Mouse (Mus musculus): ENCODE data around the gene Lrrc10. TPM values are rescaled to one million over a fixed set of nuclear protein-coding genes. Genes with fewer than 3 reads are reported as not detected.

The Lrrc10 gene
- total RNA-seq, 1 experiment: 0.27 TPM

GRCm38 (mm10) chr10:117064076-117064475, 18.9 kb downstream of the Lrrc10 start:
- Histone ChIP-seq H3K4me1 (ENCODE audit: control insufficient read depth in 2 of 2, insufficient read depth in 2 of 2, low read length in 2 of 2, poor library complexity in 1 of 2) (no peaks in the 10 kb centered on the region; a peak in 1 of 4 replicates), H3K9ac (ENCODE audit: insufficient read depth, low read depth, low read length, poor library complexity, severe bottlenecking) (peak overlapping the region; percentile 61; the same call in 1 of the 2 replicates), H3K36me3 (ENCODE audit: control insufficient read depth, insufficient read depth, low read length, poor library complexity, severe bottlenecking) (peaks cover 25% of the 10 kb centered on the region), H3K9me3 (ENCODE audit: control insufficient read depth, insufficient read depth, low read depth, low read length) (no peaks in the 10 kb centered on the region), H3K4me3 (ENCODE audit: insufficient read depth in 1 of 2, low read depth in 1 of 2, low read length in 2 of 2, poor library complexity in 1 of 2, severe bottlenecking in 1 of 2) (peak overlapping the region; percentile 27 to 76; a peak in 3 of 4 replicates), H3K27ac (ENCODE audit: insufficient read depth, low read depth, low read length, poor library complexity, severe bottlenecking) (no peak overlapping the region)
- no peak for DNase-seq (ENCODE audit: low read depth, low spot score)
- TF ChIP-seq CHD2 (IDR thresholded peaks at IDR 0.05; ENCODE audit: low read depth, low read length) (no peak), MAFK (IDR thresholded peaks at IDR 0.05; ENCODE audit: insufficient read depth, low read depth, low read length) (no peak), ZNF384 (IDR thresholded peaks at IDR 0.05; ENCODE audit: low read depth, low read length) (no peak), HCFC1 (IDR thresholded peaks at IDR 0.05; ENCODE audit: borderline replicate concordance, insufficient read depth, low read length) (no peak), ZC3H11A (IDR thresholded peaks at IDR 0.05; ENCODE audit: borderline replicate concordance, low read depth, low read length) (no peak)
- in situ Hi-C loops (cut with MboI; ENCODE audit: low sequenced_read_pairs in 2 of 2, unreplicated experiment in 2 of 2): loop anchor here in 1 of 2 experiments (25.0 kb wide), 1 partner anchor 1652 kb away; no protein-coding TSS in a partner anchor

GRCm38 (mm10) chr10:117069109-117069508, 24.0 kb downstream of the Lrrc10 start:
- Histone ChIP-seq H3K9me3 (ENCODE audit: control insufficient read depth, insufficient read depth, low read depth, low read length) (no peaks in the 10 kb centered on the region), H3K4me1 (ENCODE audit: control insufficient read depth in 2 of 2, insufficient read depth in 2 of 2, low read length in 2 of 2, poor library complexity in 1 of 2) (no peaks in the 10 kb centered on the region), H3K9ac (ENCODE audit: insufficient read depth, low read depth, low read length, poor library complexity, severe bottlenecking) (no peak overlapping the region), H3K4me3 (ENCODE audit: insufficient read depth in 1 of 2, low read depth in 1 of 2, low read length in 2 of 2, poor library complexity in 1 of 2, severe bottlenecking in 1 of 2) (no peak overlapping the region), H3K27ac (ENCODE audit: insufficient read depth, low read depth, low read length, poor library complexity, severe bottlenecking) (no peak overlapping the region), H3K36me3 (ENCODE audit: control insufficient read depth, insufficient read depth, low read length, poor library complexity, severe bottlenecking) (peaks cover 6% of the 10 kb centered on the region)
- in situ Hi-C loops (cut with MboI; ENCODE audit: low sequenced_read_pairs in 2 of 2, unreplicated experiment in 2 of 2): loop anchor here in 1 of 2 experiments (25.0 kb wide), 1 partner anchor 1657 kb away; no protein-coding TSS in a partner anchor
- TF ChIP-seq CHD2 (IDR thresholded peaks at IDR 0.05; ENCODE audit: low read depth, low read length) (no peak), MAFK (IDR thresholded peaks at IDR 0.05; ENCODE audit: insufficient read depth, low read depth, low read length) (no peak), ZC3H11A (IDR thresholded peaks at IDR 0.05; ENCODE audit: borderline replicate concordance, low read depth, low read length) (no peak), HCFC1 (IDR thresholded peaks at IDR 0.05; ENCODE audit: borderline replicate concordance, insufficient read depth, low read length) (no peak), ZNF384 (IDR thresholded peaks at IDR 0.05; ENCODE audit: low read depth, low read length) (no peak)
- peak; percentile 39 for DNase-seq (ENCODE audit: low read depth, low spot score)

GRCm38 (mm10) chr10:117072191-117072888, 27.2 kb downstream of the Lrrc10 start:
- DNase-seq (ENCODE audit: low read depth, low spot score): no peak
- H3K9me3 ChIP-seq (ENCODE audit: control insufficient read depth, insufficient read depth, low read depth, low read length): no peaks in the 10 kb centered on the region
- in situ Hi-C loops (cut with MboI; ENCODE audit: low sequenced_read_pairs in 2 of 2, unreplicated experiment in 2 of 2): loop anchor here in 1 of 2 experiments (25.0 kb wide), 1 partner anchor 1660 kb away; no protein-coding TSS in a partner anchor
- H3K9ac ChIP-seq (ENCODE audit: insufficient read depth, low read depth, low read length, poor library complexity, severe bottlenecking): no peak overlapping the region
- TF ChIP-seq ZC3H11A (IDR thresholded peaks at IDR 0.05; ENCODE audit: borderline replicate concordance, low read depth, low read length) (no peak), CHD2 (IDR thresholded peaks at IDR 0.05; ENCODE audit: low read depth, low read length) (no peak), MAFK (IDR thresholded peaks at IDR 0.05; ENCODE audit: insufficient read depth, low read depth, low read length) (no peak), HCFC1 (IDR thresholded peaks at IDR 0.05; ENCODE audit: borderline replicate concordance, insufficient read depth, low read length) (no peak), ZNF384 (IDR thresholded peaks at IDR 0.05; ENCODE audit: low read depth, low read length) (no peak)
- H3K4me3 ChIP-seq (ENCODE audit: insufficient read depth in 1 of 2, low read depth in 1 of 2, low read length in 2 of 2, poor library complexity in 1 of 2, severe bottlenecking in 1 of 2): no peak overlapping the region
- H3K36me3 ChIP-seq (ENCODE audit: control insufficient read depth, insufficient read depth, low read length, poor library complexity, severe bottlenecking): peaks cover 18% of the 10 kb centered on the region
- no peak overlapping the region for H3K27ac ChIP-seq (ENCODE audit: insufficient read depth, low read depth, low read length, poor library complexity, severe bottlenecking)
- no peaks in the 10 kb centered on the region for H3K4me1 ChIP-seq (ENCODE audit: control insufficient read depth in 2 of 2, insufficient read depth in 2 of 2, low read length in 2 of 2, poor library complexity in 1 of 2)

- no peaks in the 10 kb centered on the region for H3K4me1 ChIP-seq (ENCODE audit: control insufficient read depth in 2 of 2, insufficient read depth in 2 of 2, low read length in 2 of 2, poor library complexity in 1 of 2)
- no peak overlapping the region for H3K9ac ChIP-seq (ENCODE audit: insufficient read depth, low read depth, low read length, poor library complexity, severe bottlenecking)
- no peak for DNase-seq (ENCODE audit: low read depth, low spot score)
- H3K9me3 ChIP-seq (ENCODE audit: control insufficient read depth, insufficient read depth, low read depth, low read length): no peaks in the 10 kb centered on the region
- H3K27ac ChIP-seq (ENCODE audit: insufficient read depth, low read depth, low read length, poor library complexity, severe bottlenecking): no peak overlapping the region
- H3K4me3 ChIP-seq (ENCODE audit: insufficient read depth in 1 of 2, low read depth in 1 of 2, low read length in 2 of 2, poor library complexity in 1 of 2, severe bottlenecking in 1 of 2): no peak overlapping the region
- TF ChIP-seq MAFK (IDR thresholded peaks at IDR 0.05; ENCODE audit: insufficient read depth, low read depth, low read length): no peak
- TF ChIP-seq CHD2 (IDR thresholded peaks at IDR 0.05; ENCODE audit: low read depth, low read length): no peak
- TF ChIP-seq ZC3H11A (IDR thresholded peaks at IDR 0.05; ENCODE audit: borderline replicate concordance, low read depth, low read length): no peak
- no peak for TF ChIP-seq HCFC1 (IDR thresholded peaks at IDR 0.05; ENCODE audit: borderline replicate concordance, insufficient read depth, low read length)
- TF ChIP-seq ZNF384 (IDR thresholded peaks at IDR 0.05; ENCODE audit: low read depth, low read length): no peak
- in situ Hi-C loops (cut with MboI; ENCODE audit: low sequenced_read_pairs in 2 of 2, unreplicated experiment in 2 of 2): loop anchor here in 1 of 2 experiments (25.0 kb wide), 1 partner anchor 1661 kb away; no protein-coding TSS in a partner anchor
- H3K36me3 ChIP-seq (ENCODE audit: control insufficient read depth, insufficient read depth, low read length, poor library complexity, severe bottlenecking): peaks cover 19% of the 10 kb centered on the region
These were observed 28.0 kb downstream of the Lrrc10 start for GRCm38 (mm10) chr10:117073176-117073575.

Data from ES-E14 (cell line).